Mouse (Mus musculus): ENCODE data around the gene Iars2. TPM values are rescaled to one million over a fixed set of nuclear protein-coding genes. Genes with fewer than 3 reads are reported as not detected.

The Iars2 gene
- polyA plus RNA-seq, 1 experiment from 2014 or later = 29.1 TPM

- Histone ChIP-seq H3K4me3 (ENCODE audit: low read depth, low read length) (no peak overlapping the region), H3K9ac (replicated peaks; ENCODE audit: low read length) (no peak overlapping the region), H3K36me3 (replicated peaks; ENCODE audit: control insufficient read depth, insufficient read depth, low read depth, low read length) (peaks cover 8% of the 10 kb centered on the region), H3K4me1 (ENCODE audit: control insufficient read depth, insufficient read depth, low read length) (no peaks in the 10 kb centered on the region), H3K27ac (replicated peaks; ENCODE audit: low read depth, low read length) (no peak overlapping the region), H3K27me3 (ENCODE audit: control insufficient read depth, insufficient read depth, low read length) (no peaks in the 10 kb centered on the region), H3K4me2 (ENCODE audit: low read depth, low read length) (no peak overlapping the region), H3K9me3 (replicated peaks; ENCODE audit: control insufficient read depth, low read length) (no peaks in the 10 kb centered on the region)
- DNase-seq (ENCODE audit: low spot score) (peak; percentile 12), ATAC-seq (replicated peaks; ENCODE audit: insufficient number of reproducible peaks, low FRiP score, low TSS enrichment, low read depth) (no peak)
- WGBS = 76% methylated on average over 10 of the region's 10 CpGs
Measured at GRCm38 (mm10) chr1:185346188-185346587, 17.0 kb upstream of the Iars2 start.

DNA sequence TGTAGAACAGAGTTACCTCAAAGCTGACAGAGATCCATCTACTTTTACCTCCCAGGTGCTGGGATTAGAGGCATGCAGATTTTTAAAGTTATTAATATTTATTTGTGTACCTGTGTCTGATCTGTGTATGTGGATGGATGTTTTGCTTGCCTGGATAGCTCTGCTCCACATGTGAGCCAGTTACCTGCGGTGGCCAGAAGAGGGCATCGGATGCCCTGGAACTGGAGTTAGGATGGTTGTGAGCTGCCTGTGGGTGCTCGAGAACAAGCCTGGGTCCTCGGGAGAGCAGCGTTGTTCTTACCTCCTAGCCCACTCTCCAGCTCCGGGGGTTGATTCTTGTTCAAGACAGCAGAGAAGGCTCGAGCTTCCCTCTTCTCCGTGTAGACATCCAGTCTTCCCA is 14.2 kb upstream of the Iars2 start:
- DNase-seq (ENCODE audit: low spot score) (no peak), ATAC-seq (replicated peaks; ENCODE audit: insufficient number of reproducible peaks, low FRiP score, low TSS enrichment, low read depth) (no peak)
- Histone ChIP-seq H3K4me3 (ENCODE audit: low read depth, low read length) (no peak overlapping the region), H3K4me1 (ENCODE audit: control insufficient read depth, insufficient read depth, low read length) (no peaks in the 10 kb centered on the region), H3K27me3 (ENCODE audit: control insufficient read depth, insufficient read depth, low read length) (no peaks in the 10 kb centered on the region), H3K4me2 (ENCODE audit: low read depth, low read length) (no peak overlapping the region), H3K36me3 (replicated peaks; ENCODE audit: control insufficient read depth, insufficient read depth, low read depth, low read length) (peaks cover 8% of the 10 kb centered on the region), H3K9me3 (replicated peaks; ENCODE audit: control insufficient read depth, low read length) (no peaks in the 10 kb centered on the region), H3K9ac (replicated peaks; ENCODE audit: low read length) (no peak overlapping the region), H3K27ac (replicated peaks; ENCODE audit: low read depth, low read length) (no peak overlapping the region)
- WGBS = 88% methylated on average over 8 of the region's 8 CpGs

DNA sequence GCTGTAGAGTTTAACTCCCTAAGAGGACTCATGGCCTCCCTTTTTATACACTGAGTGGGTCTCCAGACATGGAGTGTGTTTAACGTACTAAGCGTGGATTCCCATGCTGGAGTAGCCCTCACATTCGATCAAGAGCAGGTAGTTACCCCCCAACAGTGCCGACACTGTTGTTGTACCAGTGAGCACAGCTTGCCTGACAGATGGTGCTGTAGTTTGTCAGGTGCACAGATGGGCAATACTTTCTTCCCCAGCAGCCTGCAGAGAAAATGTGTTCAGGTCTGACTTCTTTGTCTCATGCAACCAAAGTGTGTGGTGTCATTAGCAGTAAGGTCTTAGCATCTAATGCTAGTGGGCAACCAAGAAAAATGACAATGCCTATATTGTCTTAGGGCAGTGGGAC is 13.2 kb upstream of the Iars2 start:
- no peaks in the 10 kb centered on the region for H3K9me3 ChIP-seq (replicated peaks; ENCODE audit: control insufficient read depth, low read length)
- H3K27ac ChIP-seq (replicated peaks; ENCODE audit: low read depth, low read length) = no peak overlapping the region
- no peak for ATAC-seq (replicated peaks; ENCODE audit: insufficient number of reproducible peaks, low FRiP score, low TSS enrichment, low read depth)
- H3K36me3 ChIP-seq (replicated peaks; ENCODE audit: control insufficient read depth, insufficient read depth, low read depth, low read length) = peaks cover 8% of the 10 kb centered on the region
- DNase-seq (ENCODE audit: low spot score) = no peak
- H3K9ac ChIP-seq (replicated peaks; ENCODE audit: low read length) = no peak overlapping the region
- H3K27me3 ChIP-seq (ENCODE audit: control insufficient read depth, insufficient read depth, low read length) = no peaks in the 10 kb centered on the region
- H3K4me1 ChIP-seq (ENCODE audit: control insufficient read depth, insufficient read depth, low read length) = no peaks in the 10 kb centered on the region
- WGBS = 95% methylated on average over 4 of the region's 4 CpGs
- H3K4me2 ChIP-seq (ENCODE audit: low read depth, low read length) = no peak overlapping the region
- no peak overlapping the region for H3K4me3 ChIP-seq (ENCODE audit: low read depth, low read length)

- peak; percentile 1 for DNase-seq (ENCODE audit: low spot score)
- WGBS = 78% methylated on average over 3 of the region's 3 CpGs
- no peak overlapping the region for H3K4me2 ChIP-seq (ENCODE audit: low read depth, low read length)
- no peak overlapping the region for H3K4me3 ChIP-seq (ENCODE audit: low read depth, low read length)
- ATAC-seq (replicated peaks; ENCODE audit: insufficient number of reproducible peaks, low FRiP score, low TSS enrichment, low read depth) = no peak
- no peaks in the 10 kb centered on the region for H3K27me3 ChIP-seq (ENCODE audit: control insufficient read depth, insufficient read depth, low read length)
- H3K9me3 ChIP-seq (replicated peaks; ENCODE audit: control insufficient read depth, low read length) = no peaks in the 10 kb centered on the region
- no peaks in the 10 kb centered on the region for H3K36me3 ChIP-seq (replicated peaks; ENCODE audit: control insufficient read depth, insufficient read depth, low read depth, low read length)
- no peaks in the 10 kb centered on the region for H3K4me1 ChIP-seq (ENCODE audit: control insufficient read depth, insufficient read depth, low read length)
- no peak overlapping the region for H3K9ac ChIP-seq (replicated peaks; ENCODE audit: low read length)
- no peak overlapping the region for H3K27ac ChIP-seq (replicated peaks; ENCODE audit: low read depth, low read length)
Measured at GRCm38 (mm10) chr1:185336535-185336934, 7.3 kb upstream of the Iars2 start.

DNA sequence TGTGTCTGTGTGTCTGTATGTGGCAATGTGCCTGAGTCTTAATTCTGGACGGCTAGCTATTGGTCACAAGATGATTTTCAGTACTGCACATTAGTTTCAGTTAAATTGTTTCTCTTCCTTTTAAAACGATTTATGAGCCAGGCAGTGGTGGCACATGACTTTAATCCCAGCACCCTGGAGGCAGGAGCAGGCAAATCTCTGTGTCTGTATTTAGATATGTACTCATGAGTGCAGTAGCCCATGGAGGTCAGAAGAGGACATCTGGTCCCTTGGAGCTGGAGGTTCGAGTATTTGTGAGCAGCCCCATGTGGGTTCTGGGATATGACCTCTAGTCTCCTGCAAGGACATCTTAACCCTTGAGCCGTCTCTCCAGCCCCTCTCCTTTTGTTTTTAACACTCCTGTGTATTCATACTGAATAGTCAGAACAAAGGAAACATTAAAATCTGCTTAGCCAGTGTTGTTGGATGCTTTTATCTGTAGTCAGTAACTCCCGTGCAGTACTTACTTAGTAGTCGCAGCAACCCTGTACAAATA is 6.1 kb upstream of the Iars2 start:
- WGBS = 74% methylated on average over 6 of the region's 6 CpGs
- Histone ChIP-seq H3K4me2 (ENCODE audit: low read depth, low read length) (no peak overlapping the region), H3K27me3 (ENCODE audit: control insufficient read depth, insufficient read depth, low read length) (no peaks in the 10 kb centered on the region), H3K9ac (replicated peaks; ENCODE audit: low read length) (no peak overlapping the region), H3K9me3 (replicated peaks; ENCODE audit: control insufficient read depth, low read length) (no peaks in the 10 kb centered on the region), H3K4me1 (ENCODE audit: control insufficient read depth, insufficient read depth, low read length) (no peaks in the 10 kb centered on the region), H3K36me3 (replicated peaks; ENCODE audit: control insufficient read depth, insufficient read depth, low read depth, low read length) (no peaks in the 10 kb centered on the region), H3K27ac (replicated peaks; ENCODE audit: low read depth, low read length) (no peak overlapping the region), H3K4me3 (ENCODE audit: low read depth, low read length) (no peak overlapping the region)
- no peak for ATAC-seq (replicated peaks; ENCODE audit: insufficient number of reproducible peaks, low FRiP score, low TSS enrichment, low read depth)
- no peak for DNase-seq (ENCODE audit: low spot score)

GRCm38 (mm10) chr1:185334136-185334535 is 4.9 kb upstream of the Iars2 start:
- Histone ChIP-seq H3K4me1 (ENCODE audit: control insufficient read depth, insufficient read depth, low read length) (no peaks in the 10 kb centered on the region), H3K27me3 (ENCODE audit: control insufficient read depth, insufficient read depth, low read length) (no peaks in the 10 kb centered on the region), H3K9ac (replicated peaks; ENCODE audit: low read length) (no peak overlapping the region), H3K36me3 (replicated peaks; ENCODE audit: control insufficient read depth, insufficient read depth, low read depth, low read length) (no peaks in the 10 kb centered on the region), H3K27ac (replicated peaks; ENCODE audit: low read depth, low read length) (no peak overlapping the region), H3K9me3 (replicated peaks; ENCODE audit: control insufficient read depth, low read length) (no peaks in the 10 kb centered on the region), H3K4me2 (ENCODE audit: low read depth, low read length) (no peak overlapping the region), H3K4me3 (ENCODE audit: low read depth, low read length) (no peak overlapping the region)
- 89% methylated on average over 4 of the region's 4 CpGs for WGBS
- ATAC-seq (replicated peaks; ENCODE audit: insufficient number of reproducible peaks, low FRiP score, low TSS enrichment, low read depth) (no peak), DNase-seq (ENCODE audit: low spot score) (no peak)

DNA sequence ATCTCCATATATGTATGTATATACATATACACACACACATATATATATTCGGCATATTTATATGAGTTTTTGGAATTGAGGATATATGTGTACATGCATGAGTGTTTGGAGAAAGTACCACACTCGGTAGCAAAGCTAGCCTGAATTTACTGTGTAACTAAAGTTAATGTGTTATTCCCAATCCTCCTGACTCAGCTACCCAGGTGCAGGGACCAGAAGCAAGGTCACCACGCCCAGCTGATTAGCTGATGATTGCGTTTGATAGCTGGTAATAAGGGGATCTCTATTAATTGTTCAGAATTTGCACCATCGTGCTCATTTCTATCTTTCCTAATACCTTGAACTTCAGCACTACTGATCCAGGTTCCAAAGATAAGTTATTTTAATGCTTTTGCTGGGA is 4.5 kb upstream of the Iars2 start:
- Histone ChIP-seq H3K4me2 (ENCODE audit: low read depth, low read length) (no peak overlapping the region), H3K9ac (replicated peaks; ENCODE audit: low read length) (no peak overlapping the region), H3K27ac (replicated peaks; ENCODE audit: low read depth, low read length) (no peak overlapping the region), H3K4me1 (ENCODE audit: control insufficient read depth, insufficient read depth, low read length) (no peaks in the 10 kb centered on the region), H3K27me3 (ENCODE audit: control insufficient read depth, insufficient read depth, low read length) (no peaks in the 10 kb centered on the region), H3K36me3 (replicated peaks; ENCODE audit: control insufficient read depth, insufficient read depth, low read depth, low read length) (no peaks in the 10 kb centered on the region), H3K4me3 (ENCODE audit: low read depth, low read length) (no peak overlapping the region), H3K9me3 (replicated peaks; ENCODE audit: control insufficient read depth, low read length) (no peaks in the 10 kb centered on the region)
- WGBS = 90% methylated on average over 5 of the region's 5 CpGs
- ATAC-seq (replicated peaks; ENCODE audit: insufficient number of reproducible peaks, low FRiP score, low TSS enrichment, low read depth) (no peak), DNase-seq (ENCODE audit: low spot score) (no peak)

DNA sequence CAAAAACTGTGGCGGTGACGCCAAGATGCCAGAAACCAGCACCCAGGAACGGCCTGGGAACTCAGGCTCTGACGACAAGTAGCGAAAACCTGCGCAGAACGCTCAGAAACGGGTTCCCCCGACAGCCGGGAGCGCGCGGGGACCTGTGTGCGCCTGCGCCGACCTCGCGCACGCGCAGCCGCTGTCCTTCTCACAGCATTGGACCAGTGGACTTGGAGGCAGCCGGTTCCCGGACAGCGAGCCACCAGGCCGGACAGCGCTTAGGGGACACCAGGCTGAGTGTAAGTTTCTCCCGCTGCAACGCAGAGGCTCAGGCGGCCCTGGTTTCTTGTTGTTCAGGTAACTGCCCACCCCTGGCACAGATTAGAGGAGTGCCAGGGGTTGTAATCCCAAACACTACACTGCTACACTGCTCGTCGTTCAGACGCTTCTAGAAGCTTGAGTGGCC is 2.8 kb upstream of the Iars2 start, which contains the start of gene Bpnt1:
Gene Bpnt1, plus strand, starts transcription at position 167 of the 448 bp plus-strand sequence.
- peak within 1 kb of the TSS; percentile 76 for H3K27ac ChIP-seq (replicated peaks; ENCODE audit: low read depth, low read length)
- peak within 1 kb of the TSS; percentile 68 for H3K4me2 ChIP-seq (ENCODE audit: low read depth, low read length)
- WGBS = 0% methylated on average over 32 of the region's 32 CpGs
- ATAC-seq (replicated peaks; ENCODE audit: insufficient number of reproducible peaks, low FRiP score, low TSS enrichment, low read depth) (peak; percentile 86), DNase-seq (ENCODE audit: low spot score) (peak; percentile 94)
- no peaks in the 10 kb centered on the region for H3K4me1 ChIP-seq (ENCODE audit: control insufficient read depth, insufficient read depth, low read length)
- H3K27me3 ChIP-seq (ENCODE audit: control insufficient read depth, insufficient read depth, low read length) = no peaks in the 10 kb centered on the region
- no peaks in the 10 kb centered on the region for H3K36me3 ChIP-seq (replicated peaks; ENCODE audit: control insufficient read depth, insufficient read depth, low read depth, low read length)
- H3K9me3 ChIP-seq (replicated peaks; ENCODE audit: control insufficient read depth, low read length) = no peaks in the 10 kb centered on the region
- H3K9ac ChIP-seq (replicated peaks; ENCODE audit: low read length) = peak within 1 kb of the TSS; percentile 79
- peak within 1 kb of the TSS; percentile 63 for H3K4me3 ChIP-seq (ENCODE audit: low read depth, low read length)
